Mouse (Mus musculus): ENCODE measurements around the gene Hrg. TPM values are rescaled to one million over a fixed set of nuclear protein-coding genes. Genes with fewer than 3 reads are reported as not detected.
"Not testable (repeated sequence)": the region's sequence is repeated elsewhere in the genome, so short reads cannot be mapped to it uniquely, and the experiment has no call there.

Hrg gene
- polyA plus RNA-seq, 3 experiments from 2014 or later, result not detected

DNA sequence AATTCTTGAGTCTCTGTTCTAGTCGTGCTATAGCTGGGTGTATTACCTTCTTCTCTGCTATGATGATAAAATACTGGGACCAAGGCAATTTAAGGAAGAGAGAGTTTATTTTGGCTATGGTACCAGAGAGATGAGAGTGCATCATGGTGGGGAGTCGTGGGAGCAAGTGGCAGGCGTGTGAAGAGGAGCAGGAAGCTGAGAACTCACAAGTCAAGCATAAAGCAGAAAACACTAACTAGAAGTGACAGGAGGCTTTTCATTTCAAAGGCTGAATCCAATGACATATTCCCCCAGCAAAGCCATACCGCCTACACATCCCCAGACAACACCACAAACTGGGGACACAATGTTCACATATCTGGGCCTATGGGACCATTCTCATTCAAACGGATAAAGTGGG, 11.4 kb downstream of the Hrg start:
- no peak for ATAC-seq

DNA sequence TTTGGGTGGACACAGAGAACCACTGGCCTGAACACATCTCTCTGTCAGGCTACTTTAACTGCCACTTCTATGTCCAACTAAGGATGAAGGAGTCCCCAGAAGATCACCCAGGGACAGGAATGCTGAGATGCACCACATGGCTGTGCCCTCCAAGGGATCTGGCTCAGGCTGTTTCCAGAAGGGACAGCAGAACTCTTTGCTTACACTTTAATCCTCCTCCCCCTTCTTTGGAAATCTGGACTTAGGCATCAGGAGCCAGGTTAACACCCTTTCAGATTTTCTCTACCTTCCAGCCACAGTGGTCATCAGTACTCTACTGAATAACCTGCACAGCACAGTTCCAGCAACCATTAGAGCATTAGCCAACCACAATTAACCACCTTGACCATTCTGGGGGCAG, 12.4 kb downstream of the Hrg start:
- no peak for ATAC-seq

DNA sequence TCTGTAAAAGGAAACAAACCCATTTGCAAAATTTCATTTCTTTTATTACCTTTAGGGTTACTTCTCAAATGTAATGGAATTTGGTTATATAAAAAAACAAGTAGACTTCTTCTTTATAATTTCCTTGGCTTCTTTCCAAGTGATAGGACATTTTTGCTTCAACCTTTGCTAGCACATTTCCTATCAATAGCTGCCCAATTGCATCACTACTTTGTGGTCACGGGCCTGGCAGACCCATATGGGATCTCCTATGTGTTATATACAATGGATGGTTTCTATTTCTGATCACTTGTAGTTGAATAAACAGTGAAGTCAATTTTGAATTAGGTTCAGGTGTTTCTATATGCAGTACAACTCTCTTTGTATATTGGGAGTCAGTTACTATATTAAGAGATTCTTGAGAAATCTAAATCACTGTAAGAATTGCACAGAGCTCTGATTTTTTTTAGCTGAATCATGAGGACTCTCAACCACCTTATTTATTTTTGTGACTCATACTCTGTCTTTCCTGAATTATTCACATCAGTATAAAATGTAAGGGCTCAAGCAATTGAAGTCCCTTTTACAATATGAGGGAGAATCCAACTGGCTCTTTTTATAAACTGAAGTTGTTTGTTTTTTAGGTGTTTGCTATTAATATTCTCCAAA, 16.6 kb downstream of the Hrg start:
- no peak for ATAC-seq

GRCm38 (mm10) chr16:22996951-22997350, 46.1 kb downstream of the Hrg start:
- ATAC-seq, result not testable (repeated sequence)

Other genes starting within 250 kb of the Hrg start
- not detected for gene Crygs, start 139.5 kb upstream of the Hrg start, polyA plus RNA-seq (2017; shearing (Covaris generic))
- 10 to 100 TPM; 17.4 to 21.0 (median 19.4) TPM for gene Tbccd1, start 93.4 kb upstream of the Hrg start, polyA plus RNA-seq (2017; shearing (Covaris generic))
- gene Dnajb11, start 93.2 kb upstream of the Hrg start, polyA plus RNA-seq (2017; shearing (Covaris generic)), result 10 to 100 TPM; 43.0 to 79.0 (median 48.2) TPM
- not detected for gene Ahsg, start 59.8 kb upstream of the Hrg start, polyA plus RNA-seq (2017; shearing (Covaris generic))
- under 1 TPM in 1 of 3 experiments, not detected in 2; 0.91 TPM for gene Fetub, start 32.7 kb upstream of the Hrg start, polyA plus RNA-seq (2017; shearing (Covaris generic))
- gene Kng2, start 78.4 kb downstream of the Hrg start, polyA plus RNA-seq (2017; shearing (Covaris generic)), result not detected
- not detected for gene Kng1, start 106.8 kb downstream of the Hrg start, polyA plus RNA-seq (2017; shearing (Covaris generic))
- gene Eif4a2, start 156.4 kb downstream of the Hrg start, polyA plus RNA-seq (2017; shearing (Covaris generic)), result 100 to 1,000 TPM; 438 to 692 (median 649) TPM
- gene Rfc4, start 176.7 kb downstream of the Hrg start, polyA plus RNA-seq (2017; shearing (Covaris generic)), result 100 to 1,000 TPM in 1 of 3 experiments, 10 to 100 TPM in 2; 34.3 to 110 (median 50.4) TPM
- gene Adipoq, start 195.5 kb downstream of the Hrg start, polyA plus RNA-seq (2017; shearing (Covaris generic)), result under 1 TPM in 2 of 3 experiments, not detected in 1; 0.46 to 0.95 TPM